Mouse (Mus musculus) testis, adult 2 months (tissue): ENCODE data around the gene Palld.

Source experiments
- CTCF ChIP-seq: fragments of 200-500 bp; IDR thresholded peaks from 2 replicates; pipeline ENCODE4 v1.5.1; 2012; ENCODE audit warnings: low read depth, mild to moderate bottlenecking, inconsistent platforms, low read length, moderate library complexity; ENCODE audit not compliant: control insufficient read depth, insufficient read depth, insufficient replicate concordance
- POLR2A ChIP-seq: fragments of 200-500 bp; IDR thresholded peaks from 2 replicates; pipeline ENCODE4 v1.6.1; 2012; ENCODE audit warnings: low read depth, mild to moderate bottlenecking, inconsistent platforms, low read length, moderate library complexity; ENCODE audit not compliant: control insufficient read depth

- TF ChIP-seq POLR2A (no peak), CTCF (no peak)
Observed at GRCm38 (mm10) chr8:61677227-61677626, 225.3 kb downstream of the Palld start.
